Mouse (Mus musculus) kidney, adult 11 months (tissue): ENCODE results near the gene Mau2.
"Not testable (repeated sequence)": the region's sequence is repeated elsewhere in the genome, so short reads cannot be mapped to it uniquely, and the experiment has no call there.

ENCODE experiments used
- DNase-seq: peaks from one replicate; pipeline ENCODE4 v3.0.0; 2022

Mau2 gene

GRCm38 (mm10) chr8:70015017-70015416 is 27.5 kb downstream of the Mau2 start:
- DNase-seq = no peak

DNA sequence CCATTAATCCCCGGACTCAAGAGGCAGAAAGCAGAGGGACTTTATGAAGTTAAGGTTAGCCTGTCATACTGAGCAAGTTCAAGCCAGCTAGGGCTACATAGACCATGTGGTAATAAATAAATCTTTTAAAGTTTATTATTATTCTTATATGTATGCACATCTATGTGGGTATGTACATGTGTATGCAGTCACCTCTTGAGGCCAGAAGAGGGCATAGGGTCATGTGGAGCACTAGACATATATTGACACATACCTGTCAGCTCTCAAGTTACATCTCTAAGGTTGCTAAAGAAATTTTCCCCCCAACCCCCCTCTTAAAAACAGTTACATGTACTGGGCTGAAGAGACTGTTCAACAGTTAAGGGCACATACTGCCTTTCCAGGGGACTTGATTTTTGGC is 29.8 kb downstream of the Mau2 start:
- no peak for DNase-seq

DNA sequence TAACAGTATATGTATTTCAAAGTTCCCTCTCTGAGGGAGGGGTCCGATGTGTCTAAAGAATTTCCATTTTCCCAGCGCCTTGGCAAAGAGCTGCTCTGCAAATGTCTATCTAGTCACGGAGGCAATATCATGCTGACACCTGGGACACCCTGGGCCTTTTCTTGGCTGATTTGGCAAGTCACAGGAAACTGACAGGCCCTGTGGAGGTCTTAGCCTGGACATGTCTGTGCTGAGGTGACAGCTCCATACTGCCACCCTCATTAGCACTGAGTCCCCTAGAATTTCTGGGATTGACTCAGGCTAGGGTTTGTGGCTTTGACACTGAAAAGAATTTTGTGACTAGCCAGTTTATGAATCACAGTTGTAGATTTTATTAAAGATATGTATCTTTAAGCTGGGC is 30.2 kb downstream of the Mau2 start:
- DNase-seq = no peak

DNA sequence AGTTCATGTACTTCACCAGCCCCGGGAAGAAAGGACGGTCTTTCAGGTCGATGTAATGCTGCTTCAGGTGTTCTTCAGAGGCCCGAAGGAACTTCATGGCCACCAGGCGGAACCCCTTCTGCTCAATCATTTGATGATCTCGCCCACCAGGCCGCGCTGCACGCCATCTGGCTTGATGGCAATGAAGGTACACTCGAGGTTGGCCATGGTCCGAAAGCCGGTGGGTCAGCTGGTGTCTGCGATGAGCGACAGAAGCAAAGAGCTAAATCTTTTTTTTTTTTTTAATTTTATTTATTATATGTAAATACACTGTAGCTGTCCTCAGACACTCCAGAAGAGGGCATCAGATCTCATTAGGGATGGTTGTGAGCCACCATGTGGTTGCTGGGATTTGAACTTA is 31.7 kb downstream of the Mau2 start:
- not testable (repeated sequence) for DNase-seq

GRCm38 (mm10) chr8:70005178-70005577 is 37.4 kb downstream of the Mau2 start:
- DNase-seq = no peak

DNA sequence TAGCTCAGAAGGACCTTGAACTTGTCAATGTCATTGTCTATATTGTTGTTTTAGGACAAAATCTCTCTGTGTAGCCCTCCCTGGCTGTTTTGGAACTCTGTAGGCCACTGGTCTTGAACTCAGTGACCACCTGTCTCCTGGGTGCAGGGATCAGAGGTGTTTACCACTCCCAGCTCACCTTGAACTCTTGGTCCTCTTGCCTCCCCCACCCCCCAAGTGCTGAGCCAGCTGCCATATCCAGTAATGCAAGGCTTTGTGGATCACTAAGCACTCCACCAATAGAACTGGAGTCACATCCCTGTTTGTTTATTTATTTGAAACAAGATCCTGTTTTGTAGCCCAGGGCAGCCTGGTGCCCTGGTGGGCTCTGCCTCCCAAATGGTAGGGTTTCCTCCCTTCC is 38.2 kb downstream of the Mau2 start:
- DNase-seq = no peak

GRCm38 (mm10) chr8:70003204-70003657 is 39.3 kb downstream of the Mau2 start:
- DNase-seq = no peak

- DNase-seq = not testable (repeated sequence)
Observed at GRCm38 (mm10) chr8:70001892-70002191, 40.7 kb downstream of the Mau2 start.

- DNase-seq = peak; percentile 64
Observed at GRCm38 (mm10) chr8:70001176-70001891, 41.2 kb downstream of the Mau2 start.

DNA sequence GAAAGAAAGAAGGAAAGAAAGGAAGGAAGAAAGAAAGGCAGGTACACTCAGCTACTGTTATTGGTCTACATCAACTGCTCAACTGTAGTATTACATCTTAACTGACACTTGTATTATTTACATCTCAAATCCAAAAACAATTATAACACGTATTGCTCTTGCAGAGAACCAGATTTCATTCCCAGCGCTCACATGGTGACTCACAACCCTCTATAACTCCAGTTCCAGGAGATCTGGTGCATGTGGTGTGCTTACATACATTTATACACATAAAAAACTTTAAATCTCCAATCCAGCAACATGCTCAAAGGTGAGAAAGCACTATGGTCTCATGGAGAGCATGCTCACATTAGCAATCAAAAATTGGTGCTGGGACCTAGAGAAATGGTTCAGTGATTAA is 42.3 kb downstream of the Mau2 start:
- DNase-seq = no peak

DNA sequence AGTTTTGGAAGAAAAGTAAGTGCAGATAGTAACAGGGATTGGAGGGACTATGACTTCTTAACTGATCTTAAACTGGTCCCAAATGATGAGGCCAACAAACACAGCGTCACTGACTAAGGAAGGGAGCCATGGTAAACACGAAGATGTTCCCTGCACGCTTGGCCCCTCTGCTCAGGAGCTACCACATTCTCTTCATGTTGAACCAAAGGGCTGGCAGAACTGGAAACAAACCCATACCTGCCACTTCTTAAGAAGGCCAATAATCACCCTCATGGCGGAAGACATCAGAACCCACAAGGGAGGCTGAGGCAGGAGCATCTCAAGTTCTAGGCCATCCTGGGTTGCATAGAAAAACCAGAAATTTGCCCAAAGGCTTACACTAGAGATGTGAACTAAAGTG is 43.3 kb downstream of the Mau2 start:
- no peak for DNase-seq

- DNase-seq = peak; percentile 81
Observed at GRCm38 (mm10) chr8:69998706-69999105, 43.8 kb downstream of the Mau2 start.

- no peak for DNase-seq
Observed at GRCm38 (mm10) chr8:69996589-69997285, 45.8 kb downstream of the Mau2 start.

GRCm38 (mm10) chr8:69995776-69996588 is 46.6 kb downstream of the Mau2 start, which contains the start of gene Gatad2a:
TSS of gene Gatad2a (minus strand) at chr8:69996384.
- DNase-seq = peak; percentile 100

DNA sequence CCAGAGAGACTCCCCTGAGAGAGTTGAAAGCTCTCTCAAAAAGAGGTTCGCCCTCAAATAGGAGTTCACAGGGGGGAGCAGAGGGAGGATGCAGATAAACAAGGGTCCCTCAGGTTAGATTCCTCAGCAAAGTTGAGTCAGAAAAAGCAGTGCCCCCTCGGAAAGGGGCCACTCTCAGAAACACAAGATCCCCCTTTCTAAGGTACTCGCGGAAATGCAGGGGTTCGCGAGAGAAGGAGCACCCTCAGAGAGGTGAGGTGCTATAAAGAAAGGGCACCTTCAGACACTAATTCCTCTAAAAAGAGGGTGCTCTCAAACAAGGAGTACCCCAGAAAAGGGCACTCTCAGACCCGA is 47.1 kb downstream of the Mau2 start:
- DNase-seq = no peak

DNA sequence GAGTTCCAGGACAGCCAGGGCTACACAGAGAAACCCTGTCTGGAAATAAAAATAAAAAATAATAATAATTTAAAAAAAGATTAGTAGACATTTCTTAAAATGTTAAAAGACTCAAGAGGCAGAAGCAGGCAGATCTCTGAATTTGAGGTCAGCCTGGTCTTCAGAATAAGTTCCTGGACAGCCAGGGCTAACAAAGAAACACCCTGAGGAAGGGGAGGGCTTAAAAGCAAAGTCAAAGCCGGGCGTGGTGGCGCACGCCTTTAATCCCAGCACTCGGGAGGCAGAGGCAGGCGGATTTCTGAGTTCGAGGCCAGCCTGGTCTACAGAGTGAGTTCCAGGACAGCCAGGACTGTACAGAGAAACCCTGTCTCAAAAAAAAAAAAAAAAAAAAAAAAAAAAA is 53.6 kb downstream of the Mau2 start:
- DNase-seq = not testable (repeated sequence)

DNA sequence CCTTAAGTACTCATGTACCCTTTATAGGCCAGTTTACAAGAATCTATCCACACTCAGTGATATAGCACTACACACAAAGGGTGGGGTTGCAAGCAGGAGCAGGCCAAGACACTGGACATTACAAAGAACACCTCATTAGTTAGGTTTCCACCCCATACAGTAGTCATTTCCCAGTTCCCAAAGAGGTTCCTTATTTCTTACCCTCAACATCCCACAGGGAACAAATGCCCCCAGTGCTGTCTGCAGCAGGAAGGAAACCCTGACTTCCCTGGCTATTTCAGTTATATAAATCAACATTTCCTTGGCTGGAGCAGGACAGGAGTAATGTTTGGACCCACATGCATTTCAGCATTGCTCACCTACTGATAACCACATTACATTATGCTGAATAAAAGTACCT is 54.8 kb downstream of the Mau2 start:
- DNase-seq = no peak

DNA sequence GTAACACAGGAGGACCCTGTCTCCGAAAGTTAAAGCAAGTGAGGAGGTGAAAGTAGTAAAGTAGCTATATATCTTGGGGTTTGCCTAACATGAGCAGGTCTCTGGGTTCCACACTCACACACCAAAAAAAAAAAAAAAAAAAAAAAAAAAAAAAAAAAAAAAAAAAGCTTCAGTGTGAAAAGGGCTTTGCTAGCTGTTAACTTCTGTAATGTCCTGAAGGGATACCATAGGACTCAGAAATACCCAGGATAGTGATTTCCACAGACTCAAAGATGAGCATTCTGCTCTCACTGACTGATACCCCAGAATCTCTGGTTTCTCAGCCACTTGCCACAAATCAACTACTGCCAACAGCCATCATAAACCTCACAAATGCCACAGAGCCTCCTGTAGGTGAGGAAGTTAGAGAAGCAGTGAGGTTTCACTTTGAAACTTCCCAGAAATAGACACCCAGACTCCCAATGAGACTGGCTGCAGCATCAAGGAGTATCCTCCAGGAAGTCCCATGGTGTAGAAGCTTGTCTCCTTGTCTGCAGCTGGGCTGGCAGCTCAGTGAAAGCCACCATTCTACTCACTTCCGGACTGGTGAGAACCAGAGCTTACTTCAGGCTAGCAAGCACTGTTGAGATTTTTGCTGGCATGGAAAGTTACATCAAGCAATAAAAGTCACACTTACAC is 57.5 kb downstream of the Mau2 start:
- no peak for DNase-seq

- DNase-seq = no peak
Observed at GRCm38 (mm10) chr8:69978456-69978855, 64.1 kb downstream of the Mau2 start.

GRCm38 (mm10) chr8:69974806-69975205 is 67.7 kb downstream of the Mau2 start:
- peak; percentile 26 for DNase-seq

- DNase-seq = peak; percentile 94
Observed at GRCm38 (mm10) chr8:69974194-69974614, 68.3 kb downstream of the Mau2 start.

DNA sequence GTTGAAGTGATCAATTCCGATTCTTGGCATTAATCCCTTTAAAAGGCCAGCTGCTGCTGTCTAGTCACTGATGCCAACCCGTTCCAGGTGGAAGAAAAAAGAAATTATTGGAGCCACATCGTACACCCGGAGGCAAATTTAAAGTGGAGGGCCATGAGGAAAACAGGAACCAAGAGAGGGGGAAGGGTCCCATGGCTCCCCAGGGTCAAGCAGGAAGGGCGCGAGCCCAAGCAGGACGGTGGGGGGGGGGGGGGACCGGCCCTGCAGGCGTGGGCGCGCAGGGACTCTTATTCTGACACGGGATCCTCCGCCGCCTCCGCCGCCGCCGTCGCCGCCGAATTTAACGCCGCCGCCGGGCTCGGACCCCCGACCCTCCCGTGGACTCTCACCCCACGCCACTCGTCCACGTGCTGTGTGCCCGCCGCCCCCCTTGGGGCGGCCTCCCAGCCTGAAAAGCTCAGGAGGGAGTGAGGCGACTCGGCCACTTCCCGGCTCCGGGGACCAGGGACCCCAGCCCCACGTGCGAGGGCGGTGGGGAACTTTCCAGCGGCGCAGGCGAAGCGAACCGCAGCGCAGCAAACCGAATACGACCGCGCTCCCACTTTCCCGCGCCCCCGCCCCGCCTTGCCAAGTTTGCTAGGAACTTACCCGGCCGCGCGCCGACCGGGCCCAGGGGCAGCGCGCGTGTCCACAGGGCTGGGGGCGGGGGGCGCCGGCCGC is 68.9 kb downstream of the Mau2 start:
- peak; percentile 38 for DNase-seq

- no peak for DNase-seq
Observed at GRCm38 (mm10) chr8:69973063-69973441, 69.5 kb downstream of the Mau2 start.
